Mouse (Mus musculus) gastrocnemius, adult 2 months (tissue): ENCODE measurements around the gene Gfod1. TPM values are rescaled to one million over a fixed set of nuclear protein-coding genes. Genes with fewer than 3 reads are reported as not detected.

Source experiments
- DNase-seq: peaks from one replicate; pipeline ENCODE4 v3.0.0; 2022
- H3K27ac ChIP-seq: fragments of 200-600 bp; 2 replicates; pipeline ENCODE4 v1.8.1; 2022; ENCODE audit warnings: mild to moderate bottlenecking
- H3K4me3 ChIP-seq: fragments of 200-600 bp; 2 replicates; pipeline ENCODE4 v1.8.1; 2022; ENCODE audit warnings: mild to moderate bottlenecking, moderate library complexity
- CTCF ChIP-seq: fragments of 200-600 bp; IDR thresholded peaks from 2 replicates; pipeline ENCODE4 v1.8.1; 2022; ENCODE audit warnings: antibody characterized with exemption, mild to moderate bottlenecking, moderate library complexity
- intact Hi-C: fragments of 180-260 bp; cut with DNase I; formaldehyde crosslinking; loops from one replicate; pipeline ENCODE4 v1.15.1; 2025
- total RNA-seq, 2 experiments: library from RNA; stranded (reverse); gene quantifications; 2 replicates each; pipeline ENCODE4 v1.2.3; 2021

Gene Gfod1
- total RNA-seq, 2 experiments from 2014 or later = 4.3 to 8.2 TPM

- TF ChIP-seq CTCF = no peak
- Histone ChIP-seq H3K27ac (no peak overlapping the region), H3K4me3 (no peak overlapping the region)
- intact Hi-C loops = no loop called here
- no peak for DNase-seq
These were observed 15.4 kb upstream of the Gfod1 start for GRCm38 (mm10) chr13:43319396-43319795.

GRCm38 (mm10) chr13:43317411-43317810, 13.4 kb upstream of the Gfod1 start:
- intact Hi-C loops = no loop called here
- no peak for DNase-seq
- no peak for TF ChIP-seq CTCF
- no peak overlapping the region for H3K27ac ChIP-seq
- H3K4me3 ChIP-seq = no peak overlapping the region

DNA sequence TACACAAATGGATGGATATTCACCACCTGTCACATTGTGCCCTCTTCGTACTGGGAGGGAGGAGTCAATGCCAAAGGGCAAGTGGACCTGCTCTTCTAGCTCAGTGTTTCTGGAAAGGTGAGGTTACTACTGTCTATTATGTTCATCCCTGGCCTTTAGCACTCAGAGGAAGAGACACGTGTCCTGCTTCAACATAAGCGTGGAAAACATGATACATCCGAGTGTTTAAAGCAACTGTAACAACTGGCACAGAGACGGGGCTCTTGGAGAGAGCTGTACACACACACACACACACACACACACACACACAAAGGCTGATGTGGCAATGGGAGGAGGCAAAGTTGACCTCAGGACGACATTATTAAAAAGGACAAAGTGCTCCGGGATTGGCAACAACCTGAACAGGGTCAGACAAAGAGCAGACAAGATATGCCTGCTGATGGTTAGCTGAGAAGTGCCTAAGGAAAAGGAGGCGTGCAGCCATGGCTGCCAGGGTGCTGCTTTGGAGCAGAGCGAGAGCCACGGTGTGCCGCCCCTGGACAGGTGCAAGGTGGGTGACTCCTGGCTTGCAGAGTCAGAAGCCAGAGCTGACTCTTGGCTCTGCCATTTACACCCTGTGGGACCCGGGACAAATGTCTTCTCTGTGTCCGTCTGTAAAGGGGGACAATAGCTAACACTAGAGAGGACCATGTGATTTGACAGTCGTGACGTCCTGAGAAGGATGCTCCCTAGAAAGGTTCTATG, 1.4 kb upstream of the Gfod1 start:
- no peak overlapping the region for H3K27ac ChIP-seq
- DNase-seq = no peak
- intact Hi-C loops = loop anchor here (2.0 kb wide), 1 partner anchor 105 kb away; no protein-coding TSS in a partner anchor
- H3K4me3 ChIP-seq = no peak overlapping the region
- TF ChIP-seq CTCF = no peak

DNA sequence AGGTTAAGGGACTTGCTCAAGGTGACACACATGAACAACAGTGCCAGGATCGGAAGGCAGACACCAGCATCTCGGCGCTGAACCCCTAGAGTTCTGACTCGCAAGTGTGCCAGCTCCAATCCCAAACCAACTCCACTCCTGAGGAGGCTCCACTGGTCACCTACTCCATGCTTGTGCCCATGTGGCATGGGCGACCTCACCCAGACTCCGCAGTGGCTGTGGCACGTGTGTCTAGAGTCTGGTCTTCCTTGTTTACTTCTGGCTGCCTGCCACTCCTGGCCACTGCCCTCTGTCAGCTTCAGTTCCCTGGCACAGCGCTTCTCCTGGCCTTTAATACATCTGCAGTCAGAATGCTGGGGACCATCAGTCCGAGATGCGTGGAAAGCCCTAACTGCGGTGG, 728 bp upstream of the Gfod1 start:
- Histone ChIP-seq H3K4me3 (peak overlapping the region; percentile 78), H3K27ac (peak overlapping the region; percentile 95)
- intact Hi-C loops = loop anchor here (2.0 kb wide), 1 partner anchor 104 kb away; no protein-coding TSS in a partner anchor
- peak; percentile 61 for DNase-seq
- TF ChIP-seq CTCF = no peak

- no peak for TF ChIP-seq CTCF
- intact Hi-C loops = loop anchor here (1.0 kb wide), 1 partner anchor 71 kb away; no protein-coding TSS in a partner anchor
- peak; percentile 68 for DNase-seq
These were observed 609 bp downstream of the Gfod1 start for GRCm38 (mm10) chr13:43303161-43303965.

GRCm38 (mm10) chr13:43302651-43303160, 1.3 kb downstream of the Gfod1 start:
- peak overlapping the region; percentile 95 for H3K27ac ChIP-seq
- no peak for TF ChIP-seq CTCF
- intact Hi-C loops = loop anchor here (1.0 kb wide), 1 partner anchor 70 kb away; no protein-coding TSS in a partner anchor
- DNase-seq = no peak
- H3K4me3 ChIP-seq = peak overlapping the region; percentile 78

More at GRCm38 (mm10) chr13:43303161-43303965, 609 bp downstream of the Gfod1 start:
- H3K27ac ChIP-seq = peak overlapping the region; percentile 95
- peak overlapping the region; percentile 78 for H3K4me3 ChIP-seq

- TF ChIP-seq CTCF = no peak
- DNase-seq = no peak
- Histone ChIP-seq H3K27ac (peak overlapping the region; percentile 95), H3K4me3 (peak overlapping the region; percentile 78)
- intact Hi-C loops = no loop called here
These were observed 1.7 kb downstream of the Gfod1 start for GRCm38 (mm10) chr13:43302239-43302638.

GRCm38 (mm10) chr13:43300906-43301305, 3.1 kb downstream of the Gfod1 start:
- H3K4me3 ChIP-seq = peak overlapping the region; percentile 78
- TF ChIP-seq CTCF = no peak
- intact Hi-C loops = no loop called here
- H3K27ac ChIP-seq = peak overlapping the region; percentile 95
- no peak for DNase-seq

- TF ChIP-seq CTCF = no peak
- peak overlapping the region; percentile 78; the same call in 1 of the 2 replicates for H3K4me3 ChIP-seq
- H3K27ac ChIP-seq = no peak overlapping the region
- intact Hi-C loops = no loop called here
- DNase-seq = no peak
These were observed 3.6 kb downstream of the Gfod1 start for GRCm38 (mm10) chr13:43300366-43300765.

- TF ChIP-seq CTCF = no peak
- intact Hi-C loops = no loop called here
- Histone ChIP-seq H3K27ac (no peak overlapping the region), H3K4me3 (no peak overlapping the region)
- DNase-seq = no peak
These were observed 4.8 kb downstream of the Gfod1 start for GRCm38 (mm10) chr13:43299171-43299570.

GRCm38 (mm10) chr13:43297526-43297925, 6.4 kb downstream of the Gfod1 start:
- peak overlapping the region; percentile 38; the same call in 1 of the 2 replicates for H3K27ac ChIP-seq
- DNase-seq = no peak
- no peak overlapping the region for H3K4me3 ChIP-seq
- intact Hi-C loops = no loop called here
- no peak for TF ChIP-seq CTCF

DNA sequence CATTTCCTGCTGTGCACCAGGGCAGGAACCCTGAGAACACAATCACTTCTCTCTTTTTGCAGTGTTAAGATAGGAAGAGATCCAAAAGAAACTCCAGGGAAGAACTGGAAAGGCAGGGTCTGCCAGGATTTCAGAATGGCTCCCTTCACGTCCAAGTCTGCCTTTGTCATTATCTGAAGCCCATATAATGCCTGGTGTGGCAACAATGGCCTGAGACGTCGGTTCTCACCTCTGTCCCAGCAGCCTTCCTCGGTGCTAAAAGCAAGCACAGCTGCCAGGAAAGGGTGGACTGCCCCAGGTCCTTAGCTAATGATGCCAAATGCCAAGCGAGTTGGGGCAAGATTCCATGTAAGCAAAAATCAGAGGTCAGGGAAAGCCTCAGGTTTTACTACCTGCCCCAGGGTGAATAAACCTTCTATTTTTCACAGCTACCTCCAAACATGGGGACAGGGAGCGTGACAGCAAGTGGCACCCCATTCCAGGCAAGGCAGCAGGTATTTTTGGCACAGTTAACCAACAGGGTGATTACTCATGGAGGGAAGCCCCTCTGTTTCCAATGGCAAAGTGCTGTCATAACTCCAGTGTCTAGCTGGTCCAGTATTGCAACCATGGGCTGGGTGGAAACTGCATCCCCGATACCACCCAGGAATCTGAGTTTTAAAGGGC, 7.7 kb downstream of the Gfod1 start:
- Histone ChIP-seq H3K4me3 (no peak overlapping the region), H3K27ac (peak overlapping the region; percentile 67)
- intact Hi-C loops = no loop called here
- no peak for DNase-seq
- no peak for TF ChIP-seq CTCF
